Mouse (Mus musculus): ENCODE measurements around the gene Iqsec1.

DNA sequence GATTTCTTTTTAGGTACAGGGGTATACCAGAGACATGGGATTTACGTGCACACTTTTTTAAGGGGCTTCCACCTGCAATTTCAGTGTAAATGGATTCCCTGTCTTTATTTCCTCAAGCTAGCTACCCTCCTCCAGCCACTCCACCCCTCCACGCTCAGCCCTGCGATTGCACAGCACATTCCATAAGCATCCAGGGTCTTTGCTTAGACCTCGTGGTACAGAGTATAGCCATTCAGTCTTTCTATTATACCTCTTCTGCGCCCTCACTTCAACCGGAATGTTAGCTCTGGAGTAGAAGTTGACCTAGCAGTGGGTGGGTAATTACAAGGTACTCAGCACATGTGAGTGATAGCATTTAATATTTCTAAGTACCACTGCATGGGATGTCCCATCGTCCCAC lies 13.1 kb upstream of the Iqsec1 start:
- TF ChIP-seq POLR2A (IDR thresholded peaks at IDR 0.05; ENCODE audit: extremely low read depth, insufficient read depth, low read length) (no peak), CTCF (IDR thresholded peaks at IDR 0.05; ENCODE audit: low read depth, low read length) (no peak)
